Mouse (Mus musculus) CH12.LX (cell line): Measurements from ENCODE around the gene Sh3bp5. TPM values are rescaled to one million over a fixed set of nuclear protein-coding genes. Genes with fewer than 3 reads are reported as not detected.

ENCODE experiments used
- DNase-seq: peaks from one replicate; pipeline ENCODE4 v3.0.0-alpha.2; 2013; ENCODE audit errors: extremely low read depth
- H3K27ac ChIP-seq: 2 replicates; pipeline ENCODE4 v1.5.1; 2012; ENCODE audit warnings: low read depth, mild to moderate bottlenecking, control low read depth, moderate library complexity; ENCODE audit not compliant: insufficient read depth
- H3K27me3 ChIP-seq: replicated peaks from 2 replicates; pipeline ENCODE3; 2012; ENCODE audit warnings: inconsistent platforms
- H3K36me3 ChIP-seq, 2 experiments: replicated peaks in 1 of 2; 2 replicates each; pipeline versions ENCODE3 to v1.6.1; 2012; ENCODE audit warnings: inconsistent platforms in 1 of 2, low read length in 1 of 2, mild to moderate bottlenecking in 1 of 2, mixed read lengths in 1 of 2, moderate library complexity in 1 of 2; ENCODE audit not compliant: control insufficient read depth in 1 of 2, insufficient read depth in 1 of 2
- H3K4me1 ChIP-seq, 2 experiments: 2 replicates each; pipeline ENCODE4 v1.6.1; 2012; ENCODE audit warnings: inconsistent platforms in 1 of 2, moderate library complexity in 1 of 2; ENCODE audit not compliant: insufficient read depth in 2 of 2, control insufficient read depth in 1 of 2
- H3K4me2 ChIP-seq: 2 replicates; pipeline ENCODE4 v1.6.1; 2012; ENCODE audit warnings: low read depth, mild to moderate bottlenecking, control low read depth; ENCODE audit not compliant: poor library complexity, insufficient read depth, severe bottlenecking
- H3K4me3 ChIP-seq, 3 experiments: fragments of 150-350 bp in 1 of 3; sonication (generic) in 1 of 3; replicated peaks in 1 of 3; 2 replicates each; pipeline versions ENCODE3 to v1.5.1; 2011 to 2012; ENCODE audit warnings: low read depth in 2 of 3, low read length in 2 of 3, mild to moderate bottlenecking in 2 of 3, moderate library complexity in 2 of 3, control low read depth in 1 of 3, improper control_type of control experiment in 1 of 3, inconsistent platforms in 1 of 3, mixed read lengths in 1 of 3; ENCODE audit not compliant: poor library complexity in 1 of 3
- H3K79me2 ChIP-seq: replicated peaks from 2 replicates; pipeline ENCODE4 v1.6.1; 2012; ENCODE audit warnings: mild to moderate bottlenecking, moderate library complexity; ENCODE audit not compliant: control insufficient read depth, poor library complexity, insufficient read depth, severe bottlenecking; ENCODE audit errors: extremely low read depth
- H3K9ac ChIP-seq: 2 replicates; pipeline ENCODE4 v1.6.1; 2012; ENCODE audit warnings: low read depth, mild to moderate bottlenecking, control low read depth, moderate library complexity; ENCODE audit not compliant: insufficient read depth
- H3K9me3 ChIP-seq: replicated peaks from 2 replicates; pipeline ENCODE3; 2012; ENCODE audit warnings: low read length, inconsistent platforms, mixed read lengths
- BHLHE40 ChIP-seq: IDR thresholded peaks from 2 replicates; pipeline ENCODE4 v1.6.1; 2011; ENCODE audit warnings: mild to moderate bottlenecking, low read depth, low read length, improper control_type of control experiment
- CHD2 ChIP-seq: IDR thresholded peaks from 2 replicates; pipeline ENCODE4 v1.6.1; 2011; ENCODE audit warnings: low read length, improper control_type of control experiment
- CTCF ChIP-seq, 2 experiments: IDR thresholded peaks in 1 of 2; conservative IDR thresholded peaks in 1 of 2; 2 replicates each; pipeline ENCODE4 v1.5.1; 2011 to 2012; ENCODE audit warnings: low read depth in 2 of 2, low read length in 2 of 2, improper control_type of control experiment in 1 of 2, inconsistent platforms in 1 of 2, mild to moderate bottlenecking in 1 of 2, moderate library complexity in 1 of 2
- ELF1 ChIP-seq: IDR thresholded peaks from 2 replicates; pipeline ENCODE4 v1.6.1; 2014; ENCODE audit warnings: low read depth, mild to moderate bottlenecking, inconsistent platforms, low read length, improper control_type of control experiment
- EP300 ChIP-seq: IDR thresholded peaks from 2 replicates; pipeline ENCODE4 v1.6.1; 2011; ENCODE audit warnings: low read length, improper control_type of control experiment
- HCFC1 ChIP-seq: IDR thresholded peaks from 2 replicates; pipeline ENCODE4 v1.6.1; 2012; ENCODE audit warnings: low read depth, mild to moderate bottlenecking, inconsistent platforms, low read length, improper control_type of control experiment
- JUN ChIP-seq: IDR thresholded peaks from 2 replicates; pipeline ENCODE4 v1.6.1; 2011; ENCODE audit warnings: low read depth, mild to moderate bottlenecking, low read length, improper control_type of control experiment, moderate library complexity; ENCODE audit not compliant: insufficient read depth
- MAX ChIP-seq: IDR thresholded peaks from 2 replicates; pipeline ENCODE4 v1.6.1; 2011; ENCODE audit warnings: low read length, improper control_type of control experiment
- MXI1 ChIP-seq: IDR thresholded peaks from 2 replicates; pipeline ENCODE4 v1.6.1; 2011; ENCODE audit warnings: mild to moderate bottlenecking, low read depth, low read length, improper control_type of control experiment
- MYC ChIP-seq: IDR thresholded peaks from 2 replicates; pipeline ENCODE4 v1.6.1; 2011; ENCODE audit warnings: low read depth, mild to moderate bottlenecking, improper control_type of control experiment, low read length
- NELFE ChIP-seq: IDR thresholded peaks from 2 replicates; pipeline ENCODE4 v1.6.1; 2011; ENCODE audit warnings: low read depth, low read length, improper control_type of control experiment
- NRF1 ChIP-seq: IDR thresholded peaks from 2 replicates; pipeline ENCODE4 v1.6.1; 2014; ENCODE audit warnings: low read depth, mild to moderate bottlenecking, inconsistent platforms, low read length, improper control_type of control experiment, moderate library complexity
- PAX5 ChIP-seq: IDR thresholded peaks from 2 replicates; pipeline ENCODE4 v1.6.1; 2012; ENCODE audit warnings: low read length, inconsistent platforms, mixed read lengths
- POLR2A ChIP-seq: IDR thresholded peaks from 2 replicates; pipeline ENCODE4 v1.6.1; 2011; ENCODE audit warnings: low read depth, mild to moderate bottlenecking, improper control_type of control experiment, low read length
- RAD21 ChIP-seq: IDR thresholded peaks from 2 replicates; pipeline ENCODE4 v1.6.1; 2011; ENCODE audit warnings: low read depth, mild to moderate bottlenecking, low read length, improper control_type of control experiment, moderate library complexity
- RCOR1 ChIP-seq: conservative IDR thresholded peaks from 2 replicates; pipeline ENCODE4 v1.6.1; 2012; ENCODE audit warnings: low read depth, mild to moderate bottlenecking, inconsistent platforms, low read length, improper control_type of control experiment
- SIN3A ChIP-seq: IDR thresholded peaks from 2 replicates; pipeline ENCODE4 v1.6.1; 2012; ENCODE audit warnings: low read length, improper control_type of control experiment, inconsistent platforms
- SMC3 ChIP-seq: IDR thresholded peaks from 2 replicates; pipeline ENCODE4 v1.6.1; 2011; ENCODE audit warnings: low read depth, low read length, improper control_type of control experiment
- TBP ChIP-seq: conservative IDR thresholded peaks from 2 replicates; pipeline ENCODE4 v1.6.1; 2011; ENCODE audit warnings: low read depth, low read length, improper control_type of control experiment
- USF1 ChIP-seq: IDR thresholded peaks from 2 replicates; pipeline ENCODE4 v1.6.1; 2014; ENCODE audit warnings: low read depth, mild to moderate bottlenecking, inconsistent platforms, low read length, improper control_type of control experiment
- ZMIZ1 ChIP-seq: IDR thresholded peaks from 2 replicates; pipeline ENCODE4 v1.6.1; 2012; ENCODE audit warnings: low read depth, mild to moderate bottlenecking, inconsistent platforms, low read length, improper control_type of control experiment
- dilution Hi-C: fragments of 300-500 bp; cut with MboI; formaldehyde crosslinking; loops from 2 replicates; pipeline ENCODE4 v1.14.3; 2020; ENCODE audit warnings: low sequenced_read_pairs; ENCODE audit not compliant: extremely low pct_unique_long_range_greater_than_20kb, extremely low pct_ligation_motif_present
- in situ Hi-C: fragments of 300-500 bp; cut with MboI; formaldehyde crosslinking; loops from 3 replicates; pipeline ENCODE4 v1.14.3; 2019; ENCODE audit warnings: low sequenced_read_pairs, low pct_ligation_motif_present, low pct_unique_long_range_greater_than_20kb, mixed read lengths
- polyA plus RNA-seq: library from polyadenylated mRNA; unstranded; fragments of >175 nt; gene quantifications from 2 replicates; pipeline ENCODE4 v1.2.1, GENCODE M21; 2012; ENCODE audit warnings: low read depth; ENCODE audit not compliant: insufficient read length
- total RNA-seq, 2 experiments: library from RNA; depleted of rRNA; stranded (reverse); fragments of 300-350 nt in 1 of 2; fragments of >200 nt in 1 of 2; gene quantifications; 2 replicates each; pipeline ENCODE4 v1.2.3; 2012 to 2014

Gene Sh3bp5
- total and polyA plus RNA-seq, 3 experiments: 57.4 to 158 (median 64.6) TPM

- dilution Hi-C loops (no loop called here), in situ Hi-C loops (no loop called here)
- peak overlapping the region; percentile 65 for H3K4me2 ChIP-seq
- TF ChIP-seq CTCF (conservative IDR thresholded peaks at IDR 0.05 in 1 of 2, IDR thresholded peaks at IDR 0.05 in 1 of 2; ENCODE audit: low read depth in 2 of 2, low read length in 2 of 2): no peak
- TF ChIP-seq BHLHE40: no peak
- TF ChIP-seq POLR2A: no peak
- TF ChIP-seq MYC: 0 out of 2 replicates have a peak, but pooled peaks have one; percentile 13
- no peak; the same call in 1 of the 2 replicates for TF ChIP-seq NELFE
- TF ChIP-seq CHD2: no peak
- TF ChIP-seq SMC3: no peak
- TF ChIP-seq EP300: 0 out of 2 replicates have a peak, but pooled peaks have one; percentile 25
- no peak for TF ChIP-seq ELF1
- TF ChIP-seq ZMIZ1: no peak
- TF ChIP-seq JUN: 0 out of 2 replicates have a peak, but pooled peaks have one; percentile 1
- H3K27ac ChIP-seq: no peak overlapping the region
- no peaks in the 10 kb centered on the region for H3K27me3 ChIP-seq
- H3K9me3 ChIP-seq: no peaks in the 10 kb centered on the region
- peak overlapping the region; percentile 55; the same call in 1 of the 2 replicates for H3K9ac ChIP-seq
- H3K4me3 ChIP-seq: peak overlapping the region; percentile 50 to 95 (median 53)
- H3K79me2 ChIP-seq: peaks cover 25% of the 10 kb centered on the region
- no peak for DNase-seq
- H3K36me3 ChIP-seq: peaks cover 5 to 12% of the 10 kb centered on the region in 2 experiments
- H3K4me1 ChIP-seq: peaks cover 5 to 17% of the 10 kb centered on the region in 2 experiments
These were observed 100.1 kb downstream of the Sh3bp5 start for GRCm38 (mm10) chr14:31335765-31336164.

GRCm38 (mm10) chr14:31330957-31331356, 104.9 kb downstream of the Sh3bp5 start:
- TF ChIP-seq NRF1 (no peak), RAD21 (no peak), TBP (no peak), RCOR1 (no peak), PAX5 (no peak), SIN3A (no peak), USF1 (no peak), MXI1 (no peak), NELFE (no peak), JUN (no peak), HCFC1 (no peak), POLR2A (no peak), MAX (no peak), ZMIZ1 (no peak)
- Histone ChIP-seq H3K4me3 (no peak overlapping the region), H3K9me3 (no peaks in the 10 kb centered on the region), H3K79me2 (no peaks in the 10 kb centered on the region), H3K27me3 (no peaks in the 10 kb centered on the region), H3K4me2 (no peak overlapping the region), H3K9ac (no peak overlapping the region), H3K36me3 (no peaks in the 10 kb centered on the region), H3K27ac (no peak overlapping the region), H3K4me1 (peaks cover 14 to 30% of the 10 kb centered on the region in 2 experiments)
- dilution Hi-C loops: no loop called here
- no peak for DNase-seq
- in situ Hi-C loops: no loop called here
